In genomic region chrX:100517626-100518025, GRCm38 (mm10) we compare ENCODE assay signal across 38 mouse cellular contexts. TPM values are rescaled to one million over a fixed set of nuclear protein-coding genes. Genes with fewer than 3 reads are reported as not detected.
DNase-seq lines count a peak whose midpoint lies in the region; TF ChIP-seq lines count a peak whose summit lies in the region.
"Had no signal": no experiment of that assay in that cellular context is flagged by ENCODE, and none has a peak within 500 bp of the region (broad histone marks: within the 10 kb centered on the region; RNA-seq: fewer than 3 reads in every experiment).

No protein-coding gene starts in this region.

- H3K4me1 ChIP-seq in cortical plate, adult 2 months (ENCODE audit: control insufficient read depth, insufficient read depth, low read length), result no peaks in the 10 kb centered on the region
- H3K4me1 ChIP-seq: embryonic facial prominence, embryonic 15.5 days; hindbrain, embryonic 15.5 days; limb, embryonic 12.5 days; midbrain, embryonic 10.5 days had no signal

- peak; percentile 45 for TF ChIP-seq CTCF in layer of hippocampus, adult 2 months (conservative IDR thresholded peaks at IDR 0.05)
- peak; percentile 23; the same call in 1 of the 2 replicates for TF ChIP-seq CTCF in cortical plate, adult 2 months (IDR thresholded peaks at IDR 0.05; ENCODE audit: extremely low read depth, insufficient read depth, low read length)

- DNase-seq in layer of hippocampus, adult 2 months (ENCODE audit: low spot score in 2 of 2), result peak; percentile 10 to 15
- DNase-seq in layer of hippocampus, postnatal 14 days (ENCODE audit: low spot score in 2 of 2), result no peak
- peak; percentile 2 for DNase-seq in NIH3T3 (ENCODE audit: low read depth)
- peak; percentile 38 to 45 for DNase-seq in left cerebral cortex, postnatal 36 days (ENCODE audit: low spot score in 2 of 2)
- DNase-seq in adrenal gland, postnatal 10 days, result no peak
- DNase-seq in heart, adult 9 months (ENCODE audit: low spot score in 2 of 2), result no peak
- DNase-seq: adrenal gland, postnatal 14 days; B cell, adult 2 months; cerebellum, adult 8-10 months; cerebellum, postnatal 36 days; gastrocnemius, postnatal 10 days; kidney, adult 2 months; liver, postnatal 0 days; thymus, adult 2 months had no signal

- intact Hi-C loops in left cerebral cortex, postnatal 36 days (cut with DNase I), result loop anchor here (5.0 kb wide), 1 partner anchor 85 kb away; no protein-coding TSS in a partner anchor

- H3K27ac ChIP-seq in layer of hippocampus, adult 2 months, result no peak overlapping the region
- H3K27ac ChIP-seq in cortical plate, adult 2 months (ENCODE audit: insufficient read depth, low read length), result 0 out of 2 replicates have a peak overlapping the region, but pooled peaks have one; percentile 40
- H3K27ac ChIP-seq: embryonic facial prominence, embryonic 15.5 days; hindbrain, embryonic 15.5 days; kidney, postnatal 0 days; limb, embryonic 12.5 days; macrophage; midbrain, embryonic 10.5 days had no signal

- no peak overlapping the region for H3K4me3 ChIP-seq in layer of hippocampus, adult 2 months
- H3K4me3 ChIP-seq in cortical plate, adult 2 months (ENCODE audit: insufficient read depth, low read length), result no peak overlapping the region
- H3K4me3 ChIP-seq: embryonic facial prominence, embryonic 15.5 days; hindbrain, embryonic 15.5 days; limb, embryonic 12.5 days; midbrain, embryonic 10.5 days had no signal

- TF ChIP-seq POLR2A in cortical plate, adult 2 months (IDR thresholded peaks at IDR 0.05; ENCODE audit: extremely low read depth, insufficient read depth, low read length), result no peak

RNA-seq across cellular contexts. Expression of gene Dgat2l6, which starts 7.0 kb away (rescaled TPM):
- total RNA-seq in layer of hippocampus, adult 2 months (2021), result under 1 TPM; 0.33 to 0.39 TPM
- total RNA-seq in layer of hippocampus, postnatal 14 days (2021), result not detected
- polyA plus RNA-seq in cortical plate, adult 2 months (2012; rRNA removed), result 0.52 and 0.74 TPM in 2 replicates
- under 1 TPM; 0.15 to 0.61 TPM for total RNA-seq in left cerebral cortex, postnatal 36 days (2021)
- total RNA-seq in adrenal gland, postnatal 10 days (2021), result not detected
- total RNA-seq: adrenal gland, postnatal 14 days; granulocyte monocyte progenitor cell, adult 5-6 weeks; hematopoietic stem cell, adult 5-6 weeks; midbrain, postnatal 0 days; neutrophil, adult 5-6 weeks had no signal
- polyA plus RNA-seq: activated CD4-positive, CD25-positive, alpha-beta regulatory T cell, adult 4 months; brain, embryonic 14.5 days; embryonic facial prominence, embryonic 15.5 days; forebrain, embryonic 16.5 days; G1E; heart, embryonic 11.5 days; heart, postnatal 0 days; hindbrain, embryonic 15.5 days; intestine, embryonic 14.5 days; kidney, adult 2 months; kidney, postnatal 0 days; large intestine, adult 2 months; limb, embryonic 12.5 days; liver, embryonic 11.5 days; liver, postnatal 0 days; lung, postnatal 0 days; macrophage; midbrain, embryonic 10.5 days; midbrain, postnatal 0 days; small intestine, adult 2 months; stomach, embryonic 16.5 days; thymus, adult 2 months had no signal

RNA-seq across cellular contexts. Expression of gene Igbp1, which starts 23.5 kb away (rescaled TPM):
- 10 to 100 TPM; 37.3 to 38.8 TPM for total RNA-seq in layer of hippocampus, adult 2 months (2021)
- total RNA-seq in layer of hippocampus, postnatal 14 days (2021), result 10 to 100 TPM; 34.5 to 36.8 TPM
- 42.9 and 46.0 TPM in 2 replicates for polyA plus RNA-seq in cortical plate, adult 2 months (2012; rRNA removed)
- 10 to 100 TPM; 40.5 to 40.6 TPM for total RNA-seq in left cerebral cortex, postnatal 36 days (2021)
- 10 to 100 TPM; 67.9 to 75.1 TPM for total RNA-seq in adrenal gland, postnatal 10 days (2021)

RNA-seq across cellular contexts. Expression of gene Awat1, which starts 54.4 kb away (rescaled TPM):
- not detected for total RNA-seq in layer of hippocampus, adult 2 months (2021)
- not detected for total RNA-seq in layer of hippocampus, postnatal 14 days (2021)
- polyA plus RNA-seq in cortical plate, adult 2 months (2012; rRNA removed), result not detected in 2 replicates
- not detected for total RNA-seq in left cerebral cortex, postnatal 36 days (2021)
- total RNA-seq in adrenal gland, postnatal 10 days (2021), result not detected
- total RNA-seq: adrenal gland, postnatal 14 days; CH12.LX; G1E; gastrocnemius, postnatal 10 days; granulocyte monocyte progenitor cell, adult 5-6 weeks; hematopoietic stem cell, adult 5-6 weeks; midbrain, postnatal 0 days; neutrophil, adult 5-6 weeks had no signal
- polyA plus RNA-seq: activated CD4-positive, CD25-positive, alpha-beta regulatory T cell, adult 4 months; brain, embryonic 14.5 days; embryonic facial prominence, embryonic 15.5 days; forebrain, embryonic 16.5 days; G1E; heart, embryonic 11.5 days; heart, postnatal 0 days; hindbrain, embryonic 15.5 days; intestine, embryonic 14.5 days; kidney, adult 2 months; kidney, postnatal 0 days; large intestine, adult 2 months; limb, embryonic 12.5 days; liver, embryonic 11.5 days; liver, postnatal 0 days; midbrain, embryonic 10.5 days; midbrain, postnatal 0 days; small intestine, adult 2 months; stomach, embryonic 16.5 days had no signal

Comparison
In these comparisons a context has a peak if more than half of its experiments do, and no peak if none do; other contexts are left out.
1. DNase-seq: peak in layer of hippocampus, adult 2 months (2 of 2), NIH3T3 (single experiment) and left cerebral cortex, postnatal 36 days (2 of 2); none in layer of hippocampus, postnatal 14 days (0 of 2), adrenal gland, postnatal 10 days (single experiment) and heart, adult 9 months (0 of 2).